Mouse (Mus musculus) cerebellum, adult 2 months (tissue): ENCODE results near the gene Tmem161b. TPM values are rescaled to one million over a fixed set of nuclear protein-coding genes. Genes with fewer than 3 reads are reported as not detected.
"Not testable (repeated sequence)": the region's sequence is repeated elsewhere in the genome, so short reads cannot be mapped to it uniquely, and the experiment has no call there.

Source experiments
- DNase-seq, 2 experiments: peaks; one replicate each; pipeline ENCODE4 v3.0.0; 2021
- H3K27ac ChIP-seq: fragments of 200-500 bp; 2 replicates; pipeline ENCODE4 v1.5.1; 2012; ENCODE audit warnings: low read length, control low read depth, inconsistent platforms; ENCODE audit not compliant: insufficient read depth
- H3K27me3 ChIP-seq: fragments of 200-500 bp; 2 replicates; pipeline ENCODE4 v1.6.1; 2012; ENCODE audit warnings: inconsistent platforms, mild to moderate bottlenecking, low read length, moderate library complexity; ENCODE audit not compliant: control insufficient read depth, insufficient read depth
- H3K4me1 ChIP-seq: fragments of 200-500 bp; 2 replicates; pipeline ENCODE4 v1.6.1; 2011; ENCODE audit warnings: low read length; ENCODE audit not compliant: control insufficient read depth, insufficient read depth
- H3K4me3 ChIP-seq: fragments of 200-500 bp; replicated peaks from 2 replicates; pipeline ENCODE3; 2011; ENCODE audit warnings: mild to moderate bottlenecking, low read depth, low read length, control low read depth; ENCODE audit not compliant: insufficient read depth
- CTCF ChIP-seq: fragments of 200-500 bp; IDR thresholded peaks from 2 replicates; pipeline ENCODE4 v1.5.1; 2011; ENCODE audit warnings: low read depth, mild to moderate bottlenecking, control low read depth, low read length, moderate library complexity, borderline replicate concordance; ENCODE audit not compliant: insufficient read depth
- POLR2A ChIP-seq: fragments of 200-500 bp; IDR thresholded peaks from 2 replicates; pipeline ENCODE4 v1.6.1; 2011; ENCODE audit warnings: low read length, control low read depth, borderline replicate concordance; ENCODE audit not compliant: insufficient read depth
- WGBS: fragments of 180-500 bp; shearing (Covaris S2); methylation state at CpG from one replicate; pipeline ENCODE4 v1.1.7; 2018; 5-methylcytosine and 5-hydroxymethylcytosine counted together
- polyA plus RNA-seq: library from polyadenylated mRNA; depleted of rRNA; stranded (reverse); fragments of >200 nt; gene quantifications from 2 replicates; pipeline ENCODE4 v1.2.3, GENCODE M21; 2012; rRNA removed

Tmem161b gene
- polyA plus RNA-seq = 28.6 and 31.4 TPM in 2 replicates

DNA sequence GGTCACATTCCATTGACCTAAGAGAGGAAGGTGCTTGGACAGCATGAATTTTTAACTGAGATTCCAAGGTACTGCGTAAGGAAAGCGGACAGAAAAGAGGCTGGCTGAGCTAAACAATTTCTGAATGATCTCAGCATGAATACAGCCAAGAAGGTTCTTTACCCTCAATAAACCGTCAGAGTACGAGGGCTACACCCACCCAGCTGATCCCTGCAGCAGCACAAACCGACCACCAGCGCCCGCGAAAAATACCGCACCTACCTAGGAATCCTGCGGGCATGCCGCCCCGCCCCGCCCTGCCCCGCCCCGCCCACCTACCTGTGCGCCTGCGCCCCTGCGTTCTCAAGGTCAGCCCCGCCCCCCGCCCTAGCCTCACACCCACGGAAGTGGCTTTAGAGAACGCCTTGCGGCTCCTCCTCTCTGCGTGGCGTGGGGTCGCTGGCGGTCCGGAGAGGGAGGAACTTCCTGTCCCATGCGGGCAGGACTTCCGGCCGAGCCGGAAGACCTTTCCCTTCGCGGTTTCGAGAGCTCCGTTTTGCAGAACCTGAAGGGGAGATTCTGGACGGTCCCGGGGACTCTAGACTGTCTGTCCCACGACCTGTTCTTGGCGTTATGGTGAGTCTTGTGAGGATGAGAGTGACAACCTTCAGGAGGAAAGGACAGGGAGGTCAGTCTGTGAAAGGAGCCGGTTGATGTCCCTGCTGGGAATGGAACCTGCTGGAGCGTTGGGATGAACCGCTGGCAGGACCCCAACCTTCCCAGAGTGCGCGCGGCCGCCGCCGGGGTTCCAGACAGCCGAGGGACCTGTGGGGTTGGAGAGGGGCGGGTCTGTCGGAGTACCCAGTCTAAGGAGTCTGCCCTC, at the start of gene Tmem161b:
Gene Tmem161b, plus strand, starts transcription at position 477 of the 862 bp plus-strand sequence.
- DNase-seq = peak; percentile 91 to 94

DNA sequence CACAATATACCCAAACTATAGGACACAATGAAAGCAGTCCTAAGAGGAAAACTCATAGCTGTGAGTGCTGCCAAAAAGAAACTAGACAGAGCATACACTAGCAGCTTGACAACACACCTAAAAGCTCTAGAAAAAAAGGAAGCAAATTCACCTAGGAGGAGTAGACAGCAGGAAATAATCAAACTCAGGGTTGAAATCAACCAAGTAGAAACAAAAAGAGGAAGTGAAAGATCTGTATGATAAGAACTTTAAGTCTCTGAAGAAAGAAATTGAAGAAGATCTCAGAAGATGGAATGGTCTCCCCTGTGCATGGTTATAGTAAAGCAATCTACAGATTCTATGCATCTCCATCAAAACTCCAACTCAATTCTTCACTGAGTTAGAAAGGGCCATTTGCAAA, 36.3 kb upstream of the Tmem161b start:
- not testable (repeated sequence) for H3K4me3 ChIP-seq, H3K4me1 ChIP-seq, DNase-seq, H3K27ac ChIP-seq, H3K27me3 ChIP-seq

More for the DNA sequence above, at the start of gene Tmem161b:
- Histone ChIP-seq H3K4me1 (no peaks in the 10 kb centered on the region; the same call in 1 of the 2 replicates), H3K4me3 (peak within 1 kb of the TSS; percentile 99), H3K27me3 (no peaks in the 10 kb centered on the region), H3K27ac (peak within 1 kb of the TSS; percentile 87)
- TF ChIP-seq POLR2A = peak; percentile 63; the same call in 1 of the 2 replicates
- no peak for TF ChIP-seq CTCF
- under 1% methylated on average over 52 of the region's 52 CpGs for WGBS

GRCm38 (mm10) chr13:84192723-84193122, 29.4 kb upstream of the Tmem161b start:
- Histone ChIP-seq H3K27ac (no peak overlapping the region), H3K4me1 (no peaks in the 10 kb centered on the region), H3K4me3 (no peak overlapping the region), H3K27me3 (no peaks in the 10 kb centered on the region)
- no peak for DNase-seq
- WGBS = 75% methylated on average over 3 of the region's 3 CpGs
- no peak for TF ChIP-seq POLR2A
- TF ChIP-seq CTCF = no peak

DNA sequence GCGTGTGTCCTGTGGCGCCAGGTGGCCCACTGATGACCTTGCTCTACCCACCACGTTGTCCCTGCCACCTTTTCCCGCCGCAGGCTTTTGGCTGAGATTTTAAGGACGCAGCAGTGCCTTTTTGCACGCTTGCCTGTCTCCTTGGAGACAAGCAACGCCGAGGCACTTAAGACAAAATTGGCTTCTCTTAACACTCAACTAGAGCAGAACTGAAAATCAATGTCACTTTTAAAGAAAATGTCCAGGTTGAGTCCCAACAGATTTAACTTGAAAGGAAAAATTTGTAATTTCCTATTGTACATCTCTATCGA, 541 bp downstream of the Tmem161b start:
- under 1% methylated on average over 10 of the region's 10 CpGs for WGBS

DNA sequence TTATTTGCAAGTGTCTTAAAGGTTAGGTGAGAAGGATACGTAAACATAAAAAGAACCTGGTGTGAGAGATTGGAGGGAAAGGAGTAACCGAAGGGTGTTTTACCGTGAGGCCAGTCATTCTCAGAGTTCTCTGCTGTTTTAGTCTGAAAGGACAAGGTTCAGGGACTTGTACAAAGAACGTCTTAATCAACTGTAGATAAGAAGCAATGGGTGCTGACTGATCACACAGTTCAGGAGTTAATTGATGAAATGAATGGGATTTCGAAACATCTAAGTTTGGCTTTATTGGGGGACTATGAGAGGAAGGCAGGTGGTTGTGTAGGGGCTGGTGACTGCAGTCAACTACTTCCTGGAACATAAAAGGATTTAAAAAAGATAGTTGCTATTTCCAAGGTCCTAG, 922 bp downstream of the Tmem161b start:
- Histone ChIP-seq H3K27ac (no peak overlapping the region), H3K4me1 (no peaks in the 10 kb centered on the region; the same call in 1 of the 2 replicates), H3K4me3 (peak overlapping the region; percentile 99), H3K27me3 (no peaks in the 10 kb centered on the region)
- no peak for DNase-seq
- TF ChIP-seq POLR2A (no peak), CTCF (no peak)
- 22% methylated on average over 5 of the region's 5 CpGs for WGBS

More for the DNA sequence above, 541 bp downstream of the Tmem161b start:
- TF ChIP-seq CTCF (no peak), POLR2A (no peak)
- Histone ChIP-seq H3K4me3 (peak overlapping the region; percentile 99), H3K27me3 (no peaks in the 10 kb centered on the region), H3K4me1 (no peaks in the 10 kb centered on the region; the same call in 1 of the 2 replicates), H3K27ac (peak overlapping the region; percentile 79)
- DNase-seq = no peak

DNA sequence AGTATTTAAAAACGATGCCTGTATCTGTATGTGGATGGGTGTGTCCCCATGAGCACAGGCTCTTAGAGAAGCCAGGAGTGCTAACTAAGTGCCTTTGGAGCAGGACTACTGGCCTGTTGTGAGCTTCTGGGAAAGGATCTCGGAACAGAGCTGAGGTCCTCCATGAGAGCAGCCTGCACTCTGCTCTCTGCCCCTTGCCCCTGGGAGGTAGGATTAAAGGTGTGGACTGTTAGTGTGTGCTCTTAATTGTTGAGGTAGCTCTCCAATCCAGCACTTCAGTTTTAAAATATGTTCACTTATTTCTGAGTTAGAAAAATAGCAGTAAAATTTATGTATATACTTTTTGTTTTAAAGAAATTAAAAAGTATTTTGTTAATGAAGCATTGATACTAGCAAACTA, 11.9 kb downstream of the Tmem161b start:
- Histone ChIP-seq H3K27me3 (no peaks in the 10 kb centered on the region), H3K4me1 (no peaks in the 10 kb centered on the region), H3K4me3 (no peak overlapping the region), H3K27ac (no peak overlapping the region)
- no peak for DNase-seq
- 82% methylated on average over 2 of the region's 2 CpGs for WGBS
- TF ChIP-seq POLR2A = no peak

- H3K4me1 ChIP-seq = no peaks in the 10 kb centered on the region
- H3K27ac ChIP-seq = 0 out of 2 replicates have a peak overlapping the region, but pooled peaks have one; percentile 30
- H3K27me3 ChIP-seq = no peaks in the 10 kb centered on the region
- 92% methylated on average over 7 of the region's 7 CpGs for WGBS
- H3K4me3 ChIP-seq = no peak overlapping the region
- no peak for TF ChIP-seq POLR2A
- no peak for TF ChIP-seq CTCF
- no peak for DNase-seq
Measured at GRCm38 (mm10) chr13:84236768-84237167, 14.7 kb downstream of the Tmem161b start.

DNA sequence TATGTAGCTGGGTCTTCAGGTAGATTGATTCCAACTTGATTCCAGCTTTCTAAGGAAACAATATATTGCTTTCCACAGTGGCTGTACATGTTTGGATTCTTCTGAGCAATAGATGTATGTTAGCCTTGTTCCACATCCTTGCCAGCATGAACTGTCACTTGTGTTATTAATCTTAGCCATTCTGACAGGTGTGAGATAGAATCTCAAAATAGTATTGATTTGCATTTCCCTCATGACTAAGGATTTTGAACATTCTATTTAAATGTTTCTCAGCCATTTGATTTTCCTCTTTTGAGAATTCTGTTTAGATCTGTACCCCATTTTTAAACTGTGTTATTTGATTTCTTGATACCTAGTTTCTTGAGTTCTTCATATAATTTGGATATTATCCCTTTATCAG, 16.1 kb downstream of the Tmem161b start:
- H3K27me3 ChIP-seq = no peaks in the 10 kb centered on the region
- H3K4me3 ChIP-seq = no peak overlapping the region
- H3K27ac ChIP-seq = no peak overlapping the region
- no peak for DNase-seq
- H3K4me1 ChIP-seq = no peaks in the 10 kb centered on the region
- TF ChIP-seq CTCF (no peak), POLR2A (no peak)
